Mouse (Mus musculus): Measurements from ENCODE around the gene Dusp3.

Gene Dusp3

DNA sequence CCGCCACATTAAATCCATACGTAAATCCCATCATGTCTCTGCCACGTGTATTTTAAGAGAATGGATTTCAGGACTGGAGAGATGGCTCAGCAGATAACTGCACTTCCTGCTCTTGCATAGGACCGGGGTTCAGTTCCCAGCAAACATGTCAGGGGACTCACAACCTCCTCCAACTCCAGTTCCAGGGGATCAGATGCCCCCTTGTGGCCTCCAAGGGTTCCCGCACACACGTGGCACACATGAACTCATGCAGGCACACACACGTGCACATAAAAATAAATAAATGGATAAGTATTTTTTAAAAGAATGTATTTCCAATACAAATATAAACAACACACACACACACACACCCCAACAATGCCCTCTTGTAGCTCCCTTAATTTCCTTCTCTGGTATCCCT, 9.9 kb downstream of the Dusp3 start:
- DNase-seq (ENCODE audit: low read depth in 2 of 2, low spot score in 2 of 2) = no peak

DNA sequence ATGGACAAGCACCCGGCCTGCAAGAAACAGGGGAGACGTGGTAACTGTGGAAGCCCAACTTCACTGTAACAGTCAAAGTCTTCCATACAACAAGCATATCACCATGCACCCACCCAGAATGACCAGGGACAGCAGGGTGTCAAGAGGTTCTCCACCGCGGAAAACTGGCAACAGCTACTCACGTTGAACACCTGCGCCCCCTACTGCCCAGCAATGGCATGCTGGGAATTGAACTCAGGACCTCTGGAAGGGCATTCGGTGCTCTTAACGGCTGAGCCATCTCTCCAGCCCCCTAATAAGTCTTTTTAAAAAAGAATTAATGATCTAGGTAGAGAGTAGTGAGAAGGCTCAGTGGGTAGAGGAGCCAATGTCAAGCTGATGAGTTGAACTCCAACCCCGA, 11.9 kb downstream of the Dusp3 start:
- DNase-seq (ENCODE audit: low read depth in 2 of 2, low spot score in 2 of 2) = no peak

DNA sequence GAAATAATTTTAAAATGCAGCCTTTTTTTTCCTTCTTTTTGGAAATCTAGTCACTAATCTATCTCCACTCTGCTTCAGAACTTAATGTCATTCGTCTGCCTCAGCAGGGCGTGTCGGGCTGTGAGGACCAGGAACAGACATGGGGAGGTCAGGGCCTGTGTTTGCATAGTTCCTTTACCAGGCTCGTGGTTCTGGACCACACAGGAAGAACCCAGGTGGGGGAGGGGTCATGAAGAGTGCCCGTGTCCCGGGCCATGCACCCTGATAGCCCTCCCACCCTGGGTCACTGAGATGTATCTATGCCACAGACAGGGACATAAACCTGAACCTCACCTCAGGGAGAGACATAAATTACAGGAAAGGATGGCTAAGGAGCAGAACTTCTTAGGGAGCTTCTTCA, 12.6 kb downstream of the Dusp3 start:
- DNase-seq (ENCODE audit: low read depth in 2 of 2, low spot score in 2 of 2) = no peak

DNA sequence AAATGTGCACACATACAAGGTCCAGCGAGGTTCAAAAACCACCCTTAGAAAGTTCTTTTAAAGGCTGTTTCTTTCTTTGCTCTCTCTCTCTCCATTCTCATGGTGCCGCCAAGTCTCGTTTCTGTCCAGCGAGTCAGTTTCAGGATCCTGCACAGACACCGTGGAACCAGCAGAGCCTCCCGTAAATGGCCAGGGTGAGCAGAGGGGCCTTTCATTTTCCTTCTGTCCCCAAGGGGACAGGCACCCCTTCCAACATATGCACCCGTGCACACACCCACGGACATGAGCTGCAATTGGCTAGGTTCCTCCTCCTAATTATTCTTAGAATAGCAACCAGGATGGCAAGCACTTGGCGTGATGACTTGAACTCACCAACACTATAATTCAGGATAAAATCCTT, 13.3 kb downstream of the Dusp3 start:
- DNase-seq (ENCODE audit: low read depth in 2 of 2, low spot score in 2 of 2) = no peak

DNA sequence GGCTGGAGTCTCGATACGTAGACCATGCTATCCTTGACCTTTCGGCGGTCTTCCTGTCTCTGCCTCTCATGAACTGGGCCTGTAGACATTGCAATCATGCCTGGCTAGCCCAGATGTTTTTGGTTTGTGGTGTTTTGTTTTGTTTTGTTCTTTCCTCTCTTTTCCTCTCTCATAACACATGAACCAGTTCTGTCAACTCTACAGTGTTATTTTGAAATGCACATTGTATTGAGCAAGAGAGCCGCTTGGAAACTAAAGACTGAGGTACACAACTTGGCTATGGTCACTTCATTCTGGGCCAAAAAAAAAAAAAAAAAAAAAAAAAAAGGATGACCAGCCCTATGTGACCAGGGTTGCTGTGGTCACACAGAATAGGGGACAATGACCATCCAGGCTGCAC, 14.2 kb downstream of the Dusp3 start:
- DNase-seq (ENCODE audit: low read depth in 2 of 2, low spot score in 2 of 2) = no peak

DNA sequence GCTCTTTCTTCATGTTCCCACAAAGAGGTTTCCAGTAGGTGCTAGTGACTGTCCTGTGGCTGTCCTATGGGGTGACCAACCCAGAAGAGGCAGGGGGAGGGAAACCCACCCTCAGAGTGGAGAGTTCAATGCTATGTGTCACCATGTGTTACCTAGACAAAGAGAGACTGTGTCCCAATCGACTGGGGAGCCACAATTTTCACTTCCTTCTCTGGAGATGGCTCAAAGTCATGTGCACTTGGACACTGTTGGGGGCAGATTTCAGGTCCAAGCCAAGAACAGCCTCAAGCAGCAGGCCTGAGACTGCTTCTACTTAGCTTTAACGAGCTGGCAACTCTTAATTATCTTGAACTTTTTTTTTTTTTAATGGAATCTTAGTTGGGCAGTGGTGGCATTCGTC, 14.7 kb downstream of the Dusp3 start:
- no peak for DNase-seq (ENCODE audit: low read depth in 2 of 2, low spot score in 2 of 2)

DNA sequence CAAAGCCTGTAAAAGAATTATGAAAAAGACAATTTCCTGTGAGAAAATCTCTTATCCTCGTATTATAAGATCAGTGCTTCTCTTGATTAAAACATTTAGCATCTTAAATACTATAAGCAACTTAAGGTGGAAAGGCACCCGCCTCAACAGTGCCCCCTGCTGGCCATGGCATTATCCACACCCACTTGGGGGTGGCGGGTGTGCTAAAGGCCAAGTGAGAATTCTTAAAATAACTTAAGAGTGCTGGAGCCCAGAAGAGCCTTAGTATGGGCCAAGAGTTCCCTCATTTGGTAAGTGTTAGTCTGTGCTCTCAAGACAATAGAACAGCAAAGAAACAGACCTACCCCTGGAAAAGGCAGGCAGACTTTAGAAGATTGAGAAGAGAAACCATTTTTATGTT, 15.4 kb downstream of the Dusp3 start:
- DNase-seq (ENCODE audit: low read depth in 2 of 2, low spot score in 2 of 2) = peak in 1 of 2 experiments; percentile 12

DNA sequence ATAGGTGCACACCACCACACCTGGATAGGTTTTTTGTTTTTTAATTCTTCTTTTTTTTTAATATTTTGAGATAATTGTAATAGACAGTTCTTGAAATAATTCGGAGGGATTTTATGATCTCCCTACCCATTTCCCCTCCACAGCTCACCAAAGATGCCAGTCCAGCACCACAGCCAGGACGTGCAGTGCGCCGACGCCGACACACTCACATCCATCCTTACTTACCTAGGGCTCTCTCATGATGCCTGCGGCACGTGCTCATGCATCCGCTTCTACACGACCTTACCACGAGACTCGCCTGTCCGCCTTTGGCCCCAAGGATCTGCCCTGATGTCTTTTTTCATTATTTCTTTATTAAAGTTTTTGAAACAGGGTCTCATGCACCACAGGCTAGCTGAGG, 17.0 kb downstream of the Dusp3 start:
- no peak for DNase-seq (ENCODE audit: low read depth in 2 of 2, low spot score in 2 of 2)

DNA sequence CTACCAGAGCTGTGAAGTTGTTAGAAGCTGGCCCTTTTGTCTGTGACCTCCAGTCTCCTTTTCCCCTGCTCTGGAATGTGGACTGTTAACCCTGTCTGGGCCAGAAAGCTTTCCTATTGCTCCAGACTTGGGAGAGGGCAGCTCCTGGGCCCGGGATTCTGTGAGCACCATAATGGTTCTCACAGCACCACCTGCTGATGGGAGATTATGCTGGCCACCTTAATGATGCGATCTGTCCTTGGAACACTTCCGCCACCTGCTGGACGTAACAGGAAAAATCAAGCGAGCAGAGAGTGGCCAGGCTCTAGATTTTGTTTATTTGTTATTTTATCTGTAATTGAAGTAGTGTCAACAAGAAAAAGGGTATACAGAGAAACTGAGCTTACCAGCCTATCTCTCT, 18.0 kb downstream of the Dusp3 start:
- DNase-seq (ENCODE audit: low read depth in 2 of 2, low spot score in 2 of 2) = peak in 1 of 2 experiments; percentile 35

DNA sequence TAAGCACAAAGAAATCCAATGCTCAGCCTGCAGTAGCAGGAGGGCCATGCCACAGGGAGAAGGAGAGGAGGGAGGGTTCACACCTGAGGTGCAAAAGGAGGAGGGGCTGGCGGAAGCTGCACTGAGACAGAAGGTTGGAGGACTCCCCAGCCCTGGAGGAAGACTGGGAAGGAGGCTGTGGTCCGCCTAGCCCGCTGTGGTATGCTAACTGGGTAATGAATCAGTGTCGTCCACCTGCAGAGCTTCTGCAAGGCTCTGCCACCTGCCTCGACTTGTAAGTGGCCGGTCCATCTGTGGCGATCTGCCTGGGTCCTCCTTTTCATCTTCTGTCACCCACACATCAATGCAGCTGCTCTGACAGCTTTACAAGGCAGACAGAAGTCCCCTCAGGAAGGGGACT, 18.5 kb downstream of the Dusp3 start:
- no peak for DNase-seq (ENCODE audit: low read depth in 2 of 2, low spot score in 2 of 2)

DNA sequence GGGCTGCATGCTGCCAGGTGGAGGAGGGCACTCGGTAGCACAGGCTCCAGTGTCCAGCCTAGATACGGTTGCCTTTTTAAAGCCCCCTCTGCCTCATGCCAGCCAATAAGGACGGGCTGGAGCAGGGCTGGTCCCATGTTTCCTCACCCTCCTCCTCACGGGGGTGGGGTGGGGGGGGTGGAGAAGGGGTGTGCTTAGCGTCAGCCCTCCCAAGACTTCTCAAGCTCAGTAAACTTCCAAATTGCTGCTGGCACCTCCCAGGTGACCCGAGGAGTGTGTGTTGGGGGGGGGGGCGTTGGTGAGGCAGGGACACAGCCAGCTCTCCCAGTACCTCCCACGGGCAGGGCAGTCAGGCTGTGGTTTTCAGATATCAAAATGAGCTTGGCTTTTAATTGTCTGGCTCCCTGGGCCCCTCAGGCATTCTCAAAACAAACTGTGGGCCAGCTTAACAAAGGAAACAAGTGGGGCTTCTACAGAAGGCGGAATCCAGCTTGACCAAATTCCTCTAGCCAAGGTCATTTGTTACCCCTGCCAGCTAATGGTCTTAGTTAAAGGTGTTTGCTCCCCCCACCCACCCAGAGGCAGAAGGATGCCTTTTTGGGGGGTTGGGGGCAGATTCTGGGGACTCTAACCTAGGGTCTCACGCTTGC, 19.7 kb downstream of the Dusp3 start, which contains the start of gene Sost:
Gene Sost (minus strand): TSS at position 51 of the 650 bp plus-strand sequence.
- DNase-seq (ENCODE audit: low read depth in 2 of 2, low spot score in 2 of 2) = no peak

DNA sequence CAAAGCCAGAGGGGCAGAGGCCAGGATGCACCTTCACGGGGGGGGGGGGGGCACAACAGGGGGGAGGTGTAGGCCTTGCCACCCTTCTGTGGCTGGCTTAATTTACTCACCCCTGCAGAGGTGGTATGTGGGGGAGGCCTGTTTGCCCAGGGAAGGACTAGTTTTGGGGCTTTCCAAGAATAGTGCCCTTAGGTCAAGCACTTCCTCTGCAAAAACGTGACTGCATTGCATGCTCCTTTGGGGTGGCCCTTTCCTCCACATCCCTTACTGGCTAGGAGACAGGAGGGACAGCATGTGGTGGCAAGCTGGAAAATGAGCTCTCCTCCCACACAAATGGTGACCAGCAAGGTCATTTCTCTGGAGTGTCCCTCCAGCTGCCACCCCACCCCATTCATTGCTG, 21.3 kb downstream of the Dusp3 start:
- DNase-seq (ENCODE audit: low read depth in 2 of 2, low spot score in 2 of 2) = no peak

DNA sequence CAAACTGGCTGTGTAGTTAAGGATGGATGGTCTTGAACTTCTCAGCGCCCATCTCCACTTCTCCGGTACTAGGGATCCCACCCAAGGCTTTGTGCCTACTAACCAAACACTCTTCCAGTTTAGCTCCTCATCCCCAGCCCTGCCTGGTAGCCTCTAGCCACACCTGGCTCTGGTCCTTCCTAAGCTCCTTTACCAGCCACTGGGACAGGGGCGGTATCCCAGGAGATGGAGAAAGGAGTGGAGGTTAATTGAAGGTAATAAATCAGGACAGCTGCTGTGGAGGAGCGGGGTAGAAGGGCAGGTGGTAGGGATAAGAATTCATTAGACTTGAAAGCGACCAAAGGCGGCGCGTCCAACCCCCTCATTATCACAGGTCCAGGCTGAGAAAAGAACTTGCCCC, 22.2 kb downstream of the Dusp3 start:
- DNase-seq (ENCODE audit: low read depth in 2 of 2, low spot score in 2 of 2) = no peak

DNA sequence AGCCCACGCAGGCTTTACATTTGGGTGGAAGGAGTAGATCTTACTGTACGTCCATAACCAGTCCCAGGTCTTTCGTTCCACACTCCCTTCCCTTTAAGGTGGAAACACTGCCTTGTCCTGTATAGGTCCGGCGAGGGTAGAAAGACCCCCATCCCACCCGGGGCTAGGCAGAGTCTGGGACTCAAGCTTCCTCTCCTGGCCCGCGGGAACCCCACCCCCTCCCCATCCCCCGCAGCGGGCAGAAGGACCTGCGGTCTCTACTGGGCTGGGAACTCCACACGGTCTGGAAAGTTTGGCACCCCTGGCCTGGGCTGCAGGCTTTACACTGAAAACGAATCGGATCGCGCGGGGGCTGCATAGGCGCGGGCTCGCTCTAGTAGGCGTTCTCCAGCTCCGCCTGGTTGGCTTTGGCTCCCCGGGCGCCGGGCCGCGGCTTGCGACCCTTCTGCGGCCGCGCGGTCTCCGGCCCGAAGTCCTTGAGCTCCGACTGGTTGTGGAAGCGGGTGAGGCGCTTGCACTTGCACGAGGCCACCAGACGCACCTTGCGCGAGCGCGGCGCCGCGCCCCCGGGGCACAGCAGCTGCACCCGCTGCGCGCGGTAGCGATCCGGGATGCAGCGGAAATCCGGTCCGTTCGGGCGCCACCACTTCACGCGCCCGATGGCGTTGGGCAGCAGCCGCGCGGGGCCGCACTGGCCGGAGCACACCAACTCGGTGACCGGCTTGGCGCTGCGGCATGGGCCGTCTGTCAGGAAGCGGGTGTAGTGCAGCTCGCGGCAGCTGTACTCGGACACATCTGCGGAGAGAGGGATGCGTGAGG, 23.1 kb downstream of the Dusp3 start:
- DNase-seq (ENCODE audit: low read depth in 2 of 2, low spot score in 2 of 2) = no peak

DNA sequence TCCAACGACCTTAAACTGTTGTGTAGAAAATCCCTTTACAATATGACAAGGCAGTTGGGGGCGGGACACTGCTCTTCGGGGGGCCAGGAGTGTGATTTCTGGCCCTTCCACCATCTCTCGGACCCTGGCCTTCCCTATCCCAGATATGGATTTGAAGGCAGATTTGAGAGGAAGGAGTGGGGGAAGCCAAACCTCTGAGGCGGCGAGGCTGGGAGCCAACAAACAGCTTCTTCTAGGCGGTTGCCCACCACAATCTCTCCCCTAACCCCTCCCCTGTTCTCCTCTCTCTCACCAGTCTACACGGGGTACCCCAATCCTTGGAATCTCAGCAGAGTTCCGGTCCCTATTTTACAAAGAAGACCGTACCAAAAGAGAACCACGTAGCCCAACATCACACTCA, 23.8 kb downstream of the Dusp3 start:
- no peak for DNase-seq (ENCODE audit: low read depth in 2 of 2, low spot score in 2 of 2)

DNA sequence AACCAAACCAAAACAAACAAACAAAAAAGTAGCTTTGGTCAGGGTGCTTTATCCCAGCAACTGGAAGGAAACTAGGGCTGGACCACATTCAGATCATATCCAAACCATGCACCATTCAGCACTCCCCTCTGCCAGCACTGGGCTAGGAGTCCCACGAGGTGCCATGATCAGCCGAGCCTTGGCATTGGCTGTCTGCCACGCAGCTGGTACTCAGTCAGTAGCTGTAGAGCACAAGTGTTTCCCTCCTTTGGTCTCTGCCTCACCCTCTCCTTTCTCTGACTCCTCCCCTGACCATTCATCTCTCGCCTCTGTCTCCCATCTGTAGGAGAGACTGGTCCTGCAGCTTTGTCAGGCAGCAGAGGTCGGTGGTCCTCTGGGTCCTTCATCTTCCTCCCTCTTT, 29.3 kb downstream of the Dusp3 start:
- DNase-seq (ENCODE audit: low read depth in 2 of 2, low spot score in 2 of 2) = no peak

DNA sequence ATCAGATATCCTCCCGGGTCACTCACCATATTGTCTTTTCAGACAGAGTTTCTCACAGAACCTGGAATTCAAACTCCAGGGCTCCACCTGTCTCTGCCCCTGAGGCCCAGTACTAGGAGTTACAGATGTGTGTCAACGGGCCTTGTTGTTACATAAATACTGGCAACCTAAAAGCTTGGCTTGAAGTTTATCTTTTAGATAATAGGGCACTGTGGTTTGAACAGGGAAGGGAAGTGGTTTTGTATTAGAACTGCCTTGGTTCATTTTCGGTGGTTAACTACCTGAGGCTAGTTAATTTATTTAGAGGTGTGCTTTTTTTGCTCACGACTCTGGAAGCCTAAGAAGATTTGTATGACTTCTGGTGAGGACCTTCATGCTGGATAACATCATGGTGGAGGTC, 33.4 kb downstream of the Dusp3 start:
- no peak for DNase-seq (ENCODE audit: low read depth in 2 of 2, low spot score in 2 of 2)

DNA sequence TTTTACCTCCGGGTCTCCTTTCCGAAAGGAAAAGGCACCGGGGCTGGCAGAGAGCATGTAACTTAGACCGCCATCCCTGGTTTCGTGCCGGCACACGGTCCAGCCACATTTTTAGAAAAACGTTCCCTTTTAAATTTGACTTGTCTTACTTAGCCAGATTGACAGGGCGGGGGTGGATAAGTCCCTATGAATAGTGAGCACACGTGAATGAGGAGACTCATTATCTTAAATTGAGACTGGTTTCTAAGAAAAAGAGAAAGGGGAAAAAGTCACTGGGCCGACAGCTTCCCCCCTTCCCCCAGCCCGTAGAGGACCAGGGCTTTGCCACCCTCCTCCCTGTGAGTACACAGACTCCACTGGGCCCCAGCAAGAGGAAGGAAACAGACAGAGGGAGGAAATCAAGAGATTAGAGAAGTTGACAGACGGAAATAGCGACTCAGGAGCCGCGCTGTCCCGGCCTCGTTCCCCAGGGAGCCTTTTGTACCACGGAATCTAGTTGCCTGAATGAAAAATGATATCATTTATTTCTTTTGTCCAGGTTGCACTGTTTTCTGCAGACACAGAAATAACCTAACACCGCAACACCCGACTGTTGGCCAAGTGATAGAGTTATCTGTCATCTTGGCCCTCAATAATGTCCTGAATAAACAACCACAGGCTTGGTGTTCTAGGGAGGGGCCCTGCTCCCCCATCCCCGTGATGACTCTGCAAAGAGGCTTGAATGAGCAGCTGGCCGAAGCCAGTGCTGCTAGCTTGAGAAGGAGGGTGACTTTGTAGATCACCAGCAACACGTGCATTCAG, 34.1 kb downstream of the Dusp3 start:
- no peak for DNase-seq (ENCODE audit: low read depth in 2 of 2, low spot score in 2 of 2)

DNA sequence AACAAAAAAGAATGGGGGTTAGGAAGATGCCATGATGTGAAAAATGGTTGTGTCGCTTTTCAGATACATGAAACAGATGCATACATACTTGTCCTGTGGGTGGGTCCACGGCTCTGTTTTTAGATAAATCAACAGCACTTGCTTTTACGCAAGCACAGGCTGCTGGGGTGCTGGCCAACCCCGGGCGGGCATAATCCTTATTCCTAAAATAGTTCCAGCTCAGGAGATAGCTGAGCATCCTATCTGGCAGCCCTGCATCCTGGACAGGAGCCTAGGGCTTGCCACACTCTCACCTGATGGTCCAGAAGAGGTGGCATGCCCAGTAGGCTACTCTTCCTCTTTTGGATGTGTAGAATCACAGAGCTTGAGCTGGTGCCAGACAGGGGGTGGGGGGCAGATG, 36.8 kb downstream of the Dusp3 start:
- no peak for DNase-seq (ENCODE audit: low read depth in 2 of 2, low spot score in 2 of 2)

DNA sequence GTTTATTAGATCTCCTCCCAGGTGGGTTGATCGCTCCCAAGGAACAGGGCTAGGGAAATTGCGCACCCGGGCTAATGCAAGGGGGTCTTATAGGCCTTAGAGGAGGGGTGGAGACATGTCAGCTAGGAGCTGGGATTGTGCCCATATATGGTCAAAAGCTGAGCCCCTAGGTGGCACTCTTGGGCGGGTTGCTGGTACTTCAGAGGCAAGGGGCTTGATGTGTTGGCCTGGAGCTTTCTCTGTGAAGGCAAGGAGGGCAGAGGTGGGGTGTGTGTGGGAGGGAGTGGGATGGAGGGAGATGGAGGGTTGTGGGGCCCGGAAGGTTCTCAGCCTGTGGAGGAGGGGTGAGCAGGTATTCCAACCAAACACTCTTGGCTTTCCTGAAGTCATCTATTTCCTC, 40.3 kb downstream of the Dusp3 start:
- DNase-seq (ENCODE audit: low read depth in 2 of 2, low spot score in 2 of 2) = no peak

DNA sequence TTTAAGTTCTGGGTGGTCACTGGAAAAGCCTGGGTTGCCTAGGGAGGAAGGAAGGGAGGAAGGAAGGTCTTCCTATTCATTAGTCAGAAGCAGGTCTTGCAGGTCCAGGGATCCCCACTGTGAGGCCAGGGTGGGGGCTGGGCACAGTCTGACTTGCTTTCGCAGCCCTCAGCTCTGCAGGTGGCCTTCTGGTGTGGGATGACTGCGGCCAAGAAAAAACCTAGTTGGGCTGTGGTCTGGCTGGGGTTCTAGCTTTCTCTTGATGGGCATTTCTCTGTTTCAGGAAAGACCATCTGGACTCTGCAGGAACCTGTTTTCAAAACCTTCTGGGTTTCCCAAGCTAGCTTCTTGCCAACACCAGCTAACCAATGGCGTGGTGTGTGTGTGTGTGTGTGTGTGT, 43.8 kb downstream of the Dusp3 start:
- no peak for DNase-seq (ENCODE audit: low read depth in 2 of 2, low spot score in 2 of 2)

DNA sequence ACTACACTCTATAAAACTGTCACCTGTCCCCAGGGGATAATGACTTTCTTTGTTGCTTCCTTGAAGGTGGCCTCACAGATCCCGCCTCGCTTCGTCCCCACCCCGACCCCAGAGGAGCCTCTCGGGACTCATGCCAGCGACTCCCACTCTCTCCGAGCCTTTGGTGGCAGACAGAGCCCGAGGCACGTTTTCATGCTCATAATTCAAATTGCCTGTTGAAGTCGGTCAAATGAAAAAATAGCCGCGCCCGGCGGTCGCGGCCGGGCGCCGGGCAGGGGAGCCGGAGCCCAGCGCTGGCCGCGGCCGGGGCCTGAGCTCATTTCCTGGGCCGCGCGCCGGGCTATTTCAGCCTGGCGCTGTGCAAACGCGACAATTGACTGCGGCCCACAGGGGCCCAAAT, 49.7 kb downstream of the Dusp3 start:
- no peak for DNase-seq (ENCODE audit: low read depth in 2 of 2, low spot score in 2 of 2)

Data from CD8-positive naive resting alpha-beta T cell, adult 2 months (primary cell).